8 mouse cellular contexts compared by ENCODE assay signal in the genomic region with DNA sequence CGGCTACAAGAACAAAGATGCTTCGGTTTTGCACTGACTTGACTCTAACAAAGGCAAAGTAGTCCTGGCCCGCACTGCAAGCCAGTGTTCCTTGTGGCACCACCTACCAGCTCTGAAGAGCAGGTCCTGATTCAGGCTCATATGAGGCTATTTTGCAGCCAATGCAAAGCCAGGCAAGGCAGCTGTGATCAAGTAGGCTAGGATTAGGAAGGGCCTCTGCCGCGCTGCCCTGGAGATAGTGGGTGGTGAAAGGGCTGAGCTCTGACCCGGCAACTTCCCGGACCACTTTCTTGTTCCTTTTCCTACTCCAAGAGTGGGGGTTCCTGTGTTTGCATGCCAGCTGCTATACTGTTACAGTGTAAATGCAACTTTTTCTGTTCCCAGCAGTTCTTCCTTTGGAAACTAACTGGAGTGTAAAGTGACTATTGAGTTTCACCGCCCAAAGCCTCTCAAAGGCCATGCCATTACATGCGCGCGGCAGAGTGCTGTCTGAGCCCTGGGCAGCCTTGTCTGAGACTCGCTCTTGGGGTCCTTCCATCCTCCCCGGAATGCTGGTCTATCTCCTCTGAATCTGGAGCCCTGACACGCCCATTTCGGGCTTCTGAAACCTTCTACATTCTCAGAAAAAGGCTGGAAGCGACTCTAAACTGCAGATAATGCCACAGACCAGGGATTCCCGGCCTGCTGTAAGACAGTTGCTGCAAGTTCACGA. TPM values are rescaled to one million over a fixed set of nuclear protein-coding genes. Genes with fewer than 3 reads are reported as not detected.
A peak's percentile ranks its signal among the peaks of the same experiment; 100 is the strongest.
DNase-seq lines count a peak whose midpoint lies in the region; ATAC-seq and TF ChIP-seq lines count a peak whose summit lies in the region.

No protein-coding gene starts in this region.

- peak overlapping the region; percentile 52 to 64 for H3K4me3 ChIP-seq in heart, embryonic 14.5 days (ENCODE audit: control insufficient read depth in 1 of 2, insufficient read depth in 1 of 2, low read depth in 1 of 2, low read length in 2 of 2)
- H3K4me3 ChIP-seq in hindbrain, embryonic 10.5 days: peak overlapping the region; percentile 72
- H3K4me3 ChIP-seq in neural tube, embryonic 14.5 days (ENCODE audit: low read depth, low read length): peak overlapping the region; percentile 45

- no peak for TF ChIP-seq POLR2A in brain, embryonic 14.5 days (IDR thresholded peaks at IDR 0.05; ENCODE audit: borderline replicate concordance, extremely low read depth, insufficient read depth, insufficient read length, poor library complexity, severe bottlenecking)

- peak overlapping the region; percentile 100 for H3K4me2 ChIP-seq in heart, embryonic 14.5 days (ENCODE audit: low read length)
- peak overlapping the region; percentile 98 for H3K4me2 ChIP-seq in neural tube, embryonic 14.5 days (ENCODE audit: low read depth, low read length)

- H3K27ac ChIP-seq in heart, embryonic 14.5 days (replicated peaks in 1 of 2; ENCODE audit: control insufficient read depth in 1 of 2, insufficient read depth in 1 of 2, low read depth in 2 of 2, low read length in 2 of 2): peak overlapping the region; percentile 31 to 44; a peak in 2 of 4 replicates
- peak overlapping the region; percentile 83 for H3K27ac ChIP-seq in hindbrain, embryonic 10.5 days
- peak overlapping the region; percentile 48; the same call in 1 of the 2 replicates for H3K27ac ChIP-seq in neural tube, embryonic 14.5 days (ENCODE audit: low read depth, low read length)

- peaks cover 11 to 16% of the 10 kb centered on the region in 2 experiments for H3K4me1 ChIP-seq in heart, embryonic 14.5 days (ENCODE audit: control insufficient read depth in 2 of 2, insufficient read depth in 2 of 2, low read length in 2 of 2)
- peaks cover 30% of the 10 kb centered on the region for H3K4me1 ChIP-seq in hindbrain, embryonic 10.5 days (replicated peaks)
- H3K4me1 ChIP-seq in neural tube, embryonic 14.5 days (ENCODE audit: control insufficient read depth, insufficient read depth, low read length): 0 out of 2 replicates have a peak, but pooled peaks cover 3% of the 10 kb centered on the region

- H3K27me3 ChIP-seq in heart, embryonic 14.5 days (ENCODE audit: control insufficient read depth, insufficient read depth, low read length): peaks cover 18% of the 10 kb centered on the region
- H3K27me3 ChIP-seq in hindbrain, embryonic 10.5 days (ENCODE audit: insufficient read depth, poor library complexity, severe bottlenecking): peaks cover 67% of the 10 kb centered on the region
- H3K27me3 ChIP-seq in neural tube, embryonic 14.5 days (ENCODE audit: control insufficient read depth, insufficient read depth, low read length): peaks cover 31% of the 10 kb centered on the region; the same call in 1 of the 2 replicates

- peak overlapping the region; percentile 73 for H3K9ac ChIP-seq in heart, embryonic 14.5 days (ENCODE audit: low read length)
- H3K9ac ChIP-seq in neural tube, embryonic 14.5 days (replicated peaks; ENCODE audit: low read depth, low read length): peak overlapping the region; percentile 52; the same call in 1 of the 2 replicates

- WGBS in heart, embryonic 14.5 days: 11% methylated on average over 18 of the region's 18 CpGs
- 4% methylated on average over 18 of the region's 18 CpGs for WGBS in hindbrain, embryonic 10.5 days
- 7% methylated on average over 18 of the region's 18 CpGs for WGBS in neural tube, embryonic 14.5 days

- TF ChIP-seq CTCF in brain, embryonic 14.5 days (IDR thresholded peaks at IDR 0.05; ENCODE audit: borderline replicate concordance, extremely low read depth, insufficient read depth, insufficient read length): no peak

- no peaks in the 10 kb centered on the region for H3K9me3 ChIP-seq in heart, embryonic 14.5 days (ENCODE audit: control insufficient read depth, low read length)
- H3K9me3 ChIP-seq in hindbrain, embryonic 10.5 days: no peaks in the 10 kb centered on the region
- no peaks in the 10 kb centered on the region for H3K9me3 ChIP-seq in neural tube, embryonic 14.5 days (ENCODE audit: control insufficient read depth, low read length)

- no peak for ATAC-seq in heart, embryonic 14.5 days (ENCODE audit: insufficient number of reproducible peaks, insufficient read depth, low FRiP score, low read depth)
- ATAC-seq in neural tube, embryonic 14.5 days (ENCODE audit: low read depth): peak; percentile 29; the same call in 1 of the 2 replicates

- no peak for DNase-seq in heart, postnatal 25 days (ENCODE audit: low spot score)
- DNase-seq in brain, embryonic 14.5 days (ENCODE audit: low read depth): peak; percentile 29
- DNase-seq in hindbrain, embryonic 10.5 days (ENCODE audit: low spot score): peak; percentile 49
- peak; percentile 4 for DNase-seq in left cerebral cortex, postnatal 4 days
- no peak for DNase-seq in cerebellum, adult 9-11 months
- no peak for DNase-seq in spleen, adult 12 weeks (ENCODE audit: low spot score)

- intact Hi-C loops in heart, postnatal 25 days (cut with DNase I): loop anchor here (10.0 kb wide), 1 partner anchor 305 kb away; no protein-coding TSS in a partner anchor
- intact Hi-C loops in left cerebral cortex, postnatal 4 days (cut with DNase I): loop anchor here (5.0 kb wide), 1 partner anchor 297 kb away; no protein-coding TSS in a partner anchor

- no peaks in the 10 kb centered on the region for H3K36me3 ChIP-seq in heart, embryonic 14.5 days (ENCODE audit: control insufficient read depth, insufficient read depth, low read length)
- no peaks in the 10 kb centered on the region for H3K36me3 ChIP-seq in hindbrain, embryonic 10.5 days
- no peaks in the 10 kb centered on the region for H3K36me3 ChIP-seq in neural tube, embryonic 14.5 days (ENCODE audit: control insufficient read depth, insufficient read depth, low read length)

RNA-seq across cellular contexts. Expression of a gene that starts 2.2 kb away (rescaled TPM):
- 1.5 and 1.8 TPM in 2 replicates for polyA plus RNA-seq in heart, embryonic 14.5 days (2014; fragmentation: Nextera tagmentation; extraction: Ambion mirVana)
- total RNA-seq in heart, postnatal 25 days (2021): under 1 TPM in 1 of 2 experiments, not detected in 1; 0.11 TPM
- polyA plus RNA-seq in brain, embryonic 14.5 days (2012; rRNA removed): 4.1 and 6.1 TPM in 2 replicates
- 3.6 and 5.7 TPM in 2 replicates for polyA plus RNA-seq in hindbrain, embryonic 10.5 days (2016; fragmentation: Nextera tagmentation; extraction: Ambion mirVana)
- total RNA-seq in left cerebral cortex, postnatal 4 days (2021): 10 to 100 TPM; 20.3 to 25.0 TPM
- 3.8 and 6.4 TPM in 2 replicates for polyA plus RNA-seq in neural tube, embryonic 14.5 days (2014; fragmentation: Nextera tagmentation; extraction: Ambion mirVana)

Comparison
In these comparisons a context has a peak if more than half of its experiments do, and no peak if none do; other contexts are left out.
1. DNase-seq: peak in brain, embryonic 14.5 days (single experiment), hindbrain, embryonic 10.5 days (single experiment) and left cerebral cortex, postnatal 4 days (single experiment); none in heart, postnatal 25 days (single experiment), cerebellum, adult 9-11 months (single experiment) and spleen, adult 12 weeks (single experiment).
2. Peak in every context shown above with its lines, with median percentiles within 50 percentile points of each other: H3K27ac ChIP-seq and H3K4me3 ChIP-seq.